Mouse (Mus musculus): ENCODE data around the gene Rcn3. TPM values are rescaled to one million over a fixed set of nuclear protein-coding genes. Genes with fewer than 3 reads are reported as not detected.

Rcn3 gene
- polyA plus RNA-seq, 1 experiment from 2014 or later: 43.5 TPM

DNA sequence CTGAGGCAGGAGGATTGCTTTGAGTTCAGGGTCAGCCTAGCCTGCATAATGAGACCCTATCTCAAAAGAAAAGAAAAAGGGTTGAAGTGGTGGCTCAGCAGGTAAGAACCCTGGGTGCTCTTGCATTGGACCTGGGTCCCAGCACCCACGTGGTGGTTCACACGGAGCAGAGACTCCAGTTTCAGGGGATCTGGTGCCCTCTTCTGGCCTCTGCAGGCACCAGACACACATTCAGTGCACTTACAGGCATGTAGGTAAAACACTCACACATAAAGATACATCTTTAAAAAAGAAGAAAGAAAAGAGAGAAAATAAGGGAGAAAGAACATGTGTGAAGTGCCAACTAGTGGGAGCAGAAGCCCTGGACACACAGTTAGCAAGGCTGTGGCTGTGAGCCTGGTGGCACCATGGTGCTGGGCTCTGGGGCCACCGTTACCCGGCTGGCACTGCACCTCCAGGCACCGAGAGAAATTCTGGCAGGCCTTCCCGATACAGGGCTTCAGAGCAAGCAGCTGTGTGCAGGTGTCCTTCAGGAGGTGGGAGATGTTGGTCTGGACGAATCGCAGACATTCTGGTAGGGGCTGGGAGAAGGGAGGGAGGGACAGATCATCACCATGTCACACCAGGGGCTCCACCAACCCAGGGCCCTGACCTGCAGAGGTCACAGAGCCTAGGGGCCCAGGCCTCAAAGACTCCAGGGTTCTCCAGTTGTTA is 41.6 kb upstream of the Rcn3 start:
- H3K4me3 ChIP-seq (ENCODE audit: low read depth, low read length): no peak overlapping the region
- H3K4me2 ChIP-seq (ENCODE audit: low read length): no peak overlapping the region
- no peak overlapping the region for H3K9ac ChIP-seq (ENCODE audit: low read depth, low read length)
- H3K36me3 ChIP-seq (ENCODE audit: control insufficient read depth, insufficient read depth, low read length): no peaks in the 10 kb centered on the region
- peaks cover 14% of the 10 kb centered on the region for H3K27me3 ChIP-seq (ENCODE audit: control insufficient read depth, insufficient read depth, low read depth, low read length)
- 74% methylated on average over 8 of the region's 8 CpGs for WGBS
- peaks cover 10% of the 10 kb centered on the region for H3K4me1 ChIP-seq (ENCODE audit: control insufficient read depth, insufficient read depth, low read length)
- H3K27ac ChIP-seq (ENCODE audit: low read length): no peak overlapping the region
- H3K9me3 ChIP-seq (replicated peaks; ENCODE audit: control insufficient read depth, low read length, poor library complexity, severe bottlenecking): no peaks in the 10 kb centered on the region; the same call in 1 of the 2 replicates
- ATAC-seq: no peak

GRCm38 (mm10) chr7:45131850-45132249 is 39.8 kb upstream of the Rcn3 start:
- H3K36me3 ChIP-seq (ENCODE audit: control insufficient read depth, insufficient read depth, low read length): peaks cover under 1% of the 10 kb centered on the region; the same call in 1 of the 2 replicates

DNA sequence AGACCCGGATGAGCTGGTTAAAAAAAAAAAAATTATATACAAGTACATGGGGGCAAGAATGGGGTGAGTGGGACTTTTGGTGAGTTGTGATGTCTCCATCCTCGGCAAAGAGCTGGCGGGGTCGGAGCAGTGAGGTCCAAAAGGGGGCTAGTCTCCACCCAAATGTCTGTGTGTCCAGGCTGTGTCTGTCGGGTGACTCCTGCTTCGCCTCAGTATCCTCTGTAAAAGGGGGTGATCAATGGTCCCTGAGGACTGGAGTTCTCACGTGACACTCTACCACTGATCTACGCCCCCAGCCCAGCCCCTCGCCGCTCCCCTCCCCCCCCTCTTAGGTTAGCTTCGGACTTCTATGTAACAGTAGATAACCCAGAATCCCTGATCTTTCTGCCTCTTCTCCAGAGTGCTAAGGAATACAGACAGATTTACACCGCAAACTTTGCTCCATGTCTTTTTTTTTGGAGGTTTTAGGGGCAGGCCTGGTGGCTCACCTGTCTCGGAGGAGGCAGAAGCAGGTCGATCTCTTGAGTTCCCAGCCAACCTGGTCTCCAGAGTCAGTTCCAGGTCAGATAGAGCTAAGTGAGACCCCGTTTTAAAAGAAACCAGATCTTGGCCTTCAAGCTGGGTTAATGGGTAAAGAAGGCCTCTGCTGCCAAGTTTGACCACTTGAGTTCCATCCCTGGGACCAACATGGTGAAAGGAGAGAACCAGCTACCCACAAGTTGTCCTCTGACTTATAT is 37.9 kb upstream of the Rcn3 start:
- H3K9ac ChIP-seq (ENCODE audit: low read depth, low read length): peak overlapping the region; percentile 67; the same call in 1 of the 2 replicates
- peak overlapping the region; percentile 48 for H3K4me3 ChIP-seq (ENCODE audit: low read depth, low read length)
- no peaks in the 10 kb centered on the region for H3K27me3 ChIP-seq (ENCODE audit: control insufficient read depth, insufficient read depth, low read depth, low read length)
- peak overlapping the region; percentile 91 for H3K27ac ChIP-seq (ENCODE audit: low read length)
- no peaks in the 10 kb centered on the region; the same call in 1 of the 2 replicates for H3K9me3 ChIP-seq (replicated peaks; ENCODE audit: control insufficient read depth, low read length, poor library complexity, severe bottlenecking)
- H3K4me2 ChIP-seq (ENCODE audit: low read length): peak overlapping the region; percentile 78
- H3K36me3 ChIP-seq (ENCODE audit: control insufficient read depth, insufficient read depth, low read length): peaks cover 18% of the 10 kb centered on the region
- WGBS: 55% methylated on average over 15 of the region's 15 CpGs
- no peak for ATAC-seq
- peaks cover 26% of the 10 kb centered on the region for H3K4me1 ChIP-seq (ENCODE audit: control insufficient read depth, insufficient read depth, low read length)

More at GRCm38 (mm10) chr7:45131850-45132249, 39.8 kb upstream of the Rcn3 start:
- Histone ChIP-seq H3K4me1 (ENCODE audit: control insufficient read depth, insufficient read depth, low read length) (peaks cover 19% of the 10 kb centered on the region), H3K9ac (ENCODE audit: low read depth, low read length) (no peak overlapping the region), H3K27ac (ENCODE audit: low read length) (no peak overlapping the region), H3K9me3 (replicated peaks; ENCODE audit: control insufficient read depth, low read length, poor library complexity, severe bottlenecking) (no peaks in the 10 kb centered on the region; the same call in 1 of the 2 replicates), H3K4me2 (ENCODE audit: low read length) (no peak overlapping the region), H3K27me3 (ENCODE audit: control insufficient read depth, insufficient read depth, low read depth, low read length) (peaks cover 7% of the 10 kb centered on the region), H3K4me3 (ENCODE audit: low read depth, low read length) (no peak overlapping the region)
- 76% methylated on average over 11 of the region's 11 CpGs for WGBS
- ATAC-seq: no peak

GRCm38 (mm10) chr7:45129318-45129717 is 37.3 kb upstream of the Rcn3 start:
- Histone ChIP-seq H3K4me1 (ENCODE audit: control insufficient read depth, insufficient read depth, low read length) (peaks cover 31% of the 10 kb centered on the region), H3K4me2 (ENCODE audit: low read length) (peak overlapping the region; percentile 78), H3K9me3 (replicated peaks; ENCODE audit: control insufficient read depth, low read length, poor library complexity, severe bottlenecking) (no peaks in the 10 kb centered on the region; the same call in 1 of the 2 replicates), H3K27me3 (ENCODE audit: control insufficient read depth, insufficient read depth, low read depth, low read length) (no peaks in the 10 kb centered on the region), H3K4me3 (ENCODE audit: low read depth, low read length) (peak overlapping the region; percentile 48), H3K9ac (ENCODE audit: low read depth, low read length) (peak overlapping the region; percentile 67), H3K36me3 (ENCODE audit: control insufficient read depth, insufficient read depth, low read length) (peaks cover 18% of the 10 kb centered on the region), H3K27ac (ENCODE audit: low read length) (peak overlapping the region; percentile 91)
- whole genome bisulfite sequencing: under 1% methylated on average over 17 of the region's 17 CpGs
- no peak for ATAC-seq

DNA sequence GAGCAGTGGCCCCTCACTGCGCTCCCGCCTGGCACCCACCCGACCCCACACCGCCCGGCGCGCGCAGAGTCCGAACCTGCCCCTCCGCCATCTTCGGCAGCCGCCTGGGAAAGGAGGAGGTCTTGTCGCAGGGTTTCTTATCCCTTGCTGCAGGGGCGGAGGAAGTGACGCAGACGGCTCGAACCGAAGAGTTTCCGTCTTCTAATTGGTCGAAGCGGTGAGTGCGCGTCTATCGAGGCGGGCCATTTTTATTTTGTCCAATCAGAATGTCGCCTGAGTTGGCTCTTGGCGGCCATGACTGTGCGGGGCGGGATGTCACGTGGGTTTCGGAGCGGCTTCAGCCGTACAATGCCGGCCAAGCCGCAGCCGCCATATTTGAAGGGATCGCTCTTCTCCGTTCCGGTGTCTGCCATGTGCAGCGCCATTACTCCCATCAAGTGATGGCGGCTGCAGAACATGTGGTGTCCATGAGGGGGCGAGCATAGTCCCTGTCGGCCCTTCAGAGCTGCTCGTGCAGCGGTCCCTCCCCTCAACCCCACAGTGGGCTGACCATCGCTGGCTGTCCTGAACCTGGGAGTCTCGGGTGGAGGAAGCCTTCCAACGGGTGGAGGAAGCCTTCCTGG is 36.7 kb upstream of the Rcn3 start, which contains the start of gene Rpl13a:
Gene Rpl13a (minus strand): TSS at position 138 of the 623 bp plus-strand sequence.
- ATAC-seq: peak; percentile 95
- Histone ChIP-seq H3K9me3 (replicated peaks; ENCODE audit: control insufficient read depth, low read length, poor library complexity, severe bottlenecking) (no peaks in the 10 kb centered on the region; the same call in 1 of the 2 replicates), H3K4me2 (ENCODE audit: low read length) (peak within 1 kb of the TSS; percentile 78), H3K4me3 (ENCODE audit: low read depth, low read length) (peak within 1 kb of the TSS; percentile 87), H3K27ac (ENCODE audit: low read length) (peak within 1 kb of the TSS; percentile 91), H3K4me1 (ENCODE audit: control insufficient read depth, insufficient read depth, low read length) (peaks cover 31% of the 10 kb centered on the region), H3K27me3 (ENCODE audit: control insufficient read depth, insufficient read depth, low read depth, low read length) (no peaks in the 10 kb centered on the region), H3K9ac (ENCODE audit: low read depth, low read length) (peak within 1 kb of the TSS; percentile 96), H3K36me3 (ENCODE audit: control insufficient read depth, insufficient read depth, low read length) (peaks cover 18% of the 10 kb centered on the region)
- WGBS: under 1% methylated on average over 48 of the region's 48 CpGs

DNA sequence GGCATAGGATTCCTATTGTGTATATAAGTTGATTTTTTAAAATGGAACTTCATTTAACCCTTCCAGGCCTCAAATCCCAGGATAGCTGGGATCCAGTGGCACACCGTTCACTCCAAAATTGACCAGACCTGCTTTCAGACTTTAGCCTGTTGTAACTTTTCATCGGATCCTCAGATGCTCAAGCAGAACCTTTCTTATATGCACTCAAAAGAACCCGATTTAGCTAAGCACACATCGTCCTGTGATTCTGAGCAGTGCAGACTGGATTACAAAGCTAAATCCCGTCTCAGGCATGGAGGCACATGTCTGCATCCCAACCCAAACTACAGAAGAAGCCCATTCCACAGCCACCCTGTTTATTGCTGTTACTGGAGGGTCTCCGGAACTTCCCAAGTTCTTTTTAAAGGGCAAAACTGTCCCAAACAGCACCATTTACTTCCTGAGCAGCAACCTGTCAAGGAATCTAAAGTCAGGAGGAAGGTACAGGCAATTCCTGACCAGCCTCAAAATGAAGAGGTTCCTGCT is 35.7 kb upstream of the Rcn3 start:
- H3K27me3 ChIP-seq (ENCODE audit: control insufficient read depth, insufficient read depth, low read depth, low read length): no peaks in the 10 kb centered on the region
- no peak for ATAC-seq
- peaks cover 38% of the 10 kb centered on the region for H3K4me1 ChIP-seq (ENCODE audit: control insufficient read depth, insufficient read depth, low read length)
- H3K4me3 ChIP-seq (ENCODE audit: low read depth, low read length): peak overlapping the region; percentile 87
- H3K27ac ChIP-seq (ENCODE audit: low read length): peak overlapping the region; percentile 90
- WGBS: under 1% methylated on average over 6 of the region's 6 CpGs
- H3K36me3 ChIP-seq (ENCODE audit: control insufficient read depth, insufficient read depth, low read length): peaks cover 20% of the 10 kb centered on the region
- peak overlapping the region; percentile 71 for H3K4me2 ChIP-seq (ENCODE audit: low read length)
- peak overlapping the region; percentile 96 for H3K9ac ChIP-seq (ENCODE audit: low read depth, low read length)
- no peaks in the 10 kb centered on the region for H3K9me3 ChIP-seq (replicated peaks; ENCODE audit: control insufficient read depth, low read length, poor library complexity, severe bottlenecking)

GRCm38 (mm10) chr7:45126844-45127699 is 35.1 kb upstream of the Rcn3 start:
- peaks cover 25% of the 10 kb centered on the region for H3K36me3 ChIP-seq (ENCODE audit: control insufficient read depth, insufficient read depth, low read length)
- ATAC-seq: no peak
- peak overlapping the region; percentile 71 for H3K4me2 ChIP-seq (ENCODE audit: low read length)
- peak overlapping the region; percentile 87 for H3K4me3 ChIP-seq (ENCODE audit: low read depth, low read length)
- H3K9me3 ChIP-seq (replicated peaks; ENCODE audit: control insufficient read depth, low read length, poor library complexity, severe bottlenecking): no peaks in the 10 kb centered on the region
- peaks cover 41% of the 10 kb centered on the region for H3K4me1 ChIP-seq (ENCODE audit: control insufficient read depth, insufficient read depth, low read length)
- no peaks in the 10 kb centered on the region for H3K27me3 ChIP-seq (ENCODE audit: control insufficient read depth, insufficient read depth, low read depth, low read length)
- WGBS: 49% methylated on average over 21 of the region's 21 CpGs
- H3K27ac ChIP-seq (ENCODE audit: low read length): peak overlapping the region; percentile 90
- peak overlapping the region; percentile 96 for H3K9ac ChIP-seq (ENCODE audit: low read depth, low read length)

Data from midbrain, embryonic 16.5 days (tissue).